Mouse (Mus musculus) midbrain, embryonic 12.5 days (tissue): ENCODE measurements around the gene Gria2. TPM values are rescaled to one million over a fixed set of nuclear protein-coding genes. Genes with fewer than 3 reads are reported as not detected.

Source experiments
- ATAC-seq: fragments of 200-750 bp; cut with Nextera tagmentation; 2 replicates; pipeline ENCODE4 v1.8.0; 2017; ENCODE audit warnings: low read depth, moderate TSS enrichment, moderate library complexity; ENCODE audit not compliant: low FRiP score
- H3K27ac ChIP-seq: fragments of 300-500 bp; sonication (generic); replicated peaks from 2 replicates; pipeline ENCODE4 v1.5.1; 2016; ENCODE audit warnings: mild to moderate bottlenecking
- H3K27me3 ChIP-seq: fragments of 300-500 bp; sonication (generic); 2 replicates; pipeline ENCODE4 v1.6.1; 2016; ENCODE audit warnings: mild to moderate bottlenecking
- H3K36me3 ChIP-seq: fragments of 300-500 bp; sonication (generic); 2 replicates; pipeline ENCODE4 v1.6.1; 2016
- H3K4me1 ChIP-seq: fragments of 300-500 bp; sonication (generic); 2 replicates; pipeline ENCODE4 v1.6.1; 2016
- H3K4me2 ChIP-seq: fragments of 300-500 bp; sonication (generic); replicated peaks from 2 replicates; pipeline ENCODE4 v1.6.1; 2016; ENCODE audit warnings: mild to moderate bottlenecking, moderate library complexity
- H3K4me3 ChIP-seq: fragments of 300-500 bp; sonication (generic); 2 replicates; pipeline ENCODE4 v1.5.1; 2016; ENCODE audit warnings: mild to moderate bottlenecking
- H3K9ac ChIP-seq: fragments of 300-500 bp; sonication (generic); replicated peaks from 2 replicates; pipeline ENCODE4 v1.6.1; 2016; ENCODE audit warnings: mild to moderate bottlenecking, moderate library complexity
- H3K9me3 ChIP-seq: fragments of 300-500 bp; sonication (generic); 2 replicates; pipeline ENCODE4 v1.6.1; 2016; ENCODE audit warnings: mild to moderate bottlenecking
- WGBS: fragments of 180-500 bp; shearing (Covaris S2); methylation state at CpG from one replicate; pipeline ENCODE4 v1.1.7; 2016; 5-methylcytosine and 5-hydroxymethylcytosine counted together
- polyA plus RNA-seq: library from polyadenylated mRNA; unstranded; fragments of >200 nt; fragmentation: Nextera tagmentation; extraction: Ambion mirVana; gene quantifications from 2 replicates; pipeline ENCODE4 v1.2.1, GENCODE M21; 2016

Gene Gria2
- polyA plus RNA-seq, 1 experiment from 2014 or later, result 37.5 TPM

- no peak overlapping the region for H3K27ac ChIP-seq
- H3K27me3 ChIP-seq, result no peaks in the 10 kb centered on the region
- no peak for ATAC-seq
- no peak overlapping the region for H3K4me3 ChIP-seq
- H3K4me2 ChIP-seq, result no peak overlapping the region
- no peaks in the 10 kb centered on the region for H3K36me3 ChIP-seq
- H3K9me3 ChIP-seq, result no peaks in the 10 kb centered on the region
- no peak overlapping the region for H3K9ac ChIP-seq
- no peaks in the 10 kb centered on the region for H3K4me1 ChIP-seq
- 92% methylated on average over 4 of the region's 4 CpGs for WGBS
Observed at GRCm38 (mm10) chr3:80773232-80773631, 29.4 kb downstream of the Gria2 start.

- WGBS, result 84% methylated on average over 5 of the region's 5 CpGs
- Histone ChIP-seq H3K27me3 (no peaks in the 10 kb centered on the region), H3K4me3 (no peak overlapping the region), H3K4me2 (no peak overlapping the region), H3K4me1 (no peaks in the 10 kb centered on the region), H3K9me3 (no peaks in the 10 kb centered on the region), H3K27ac (no peak overlapping the region), H3K36me3 (no peaks in the 10 kb centered on the region), H3K9ac (no peak overlapping the region)
- ATAC-seq, result no peak
Observed at GRCm38 (mm10) chr3:80769506-80770235, 33.0 kb downstream of the Gria2 start.

DNA sequence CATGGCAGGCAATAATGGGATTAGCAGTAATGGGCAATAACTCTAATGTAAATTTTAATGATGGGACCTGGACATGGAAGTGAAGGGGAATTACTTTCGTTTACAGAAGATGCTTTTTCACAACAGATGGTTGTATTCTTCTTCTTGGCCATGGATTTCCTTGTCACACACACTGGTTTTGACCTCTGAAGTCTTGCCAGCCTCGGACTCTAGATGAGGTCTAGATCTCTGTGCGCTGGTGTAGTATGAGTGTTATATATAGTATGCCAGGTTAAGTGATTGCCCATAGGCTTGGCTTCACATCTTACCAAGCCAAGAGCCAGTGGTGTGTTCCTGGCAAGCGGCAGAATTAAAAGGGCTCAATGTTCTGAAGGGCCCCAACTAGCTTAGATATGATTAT, 43.7 kb downstream of the Gria2 start:
- Histone ChIP-seq H3K4me3 (no peak overlapping the region), H3K4me1 (no peaks in the 10 kb centered on the region), H3K27ac (no peak overlapping the region), H3K9ac (no peak overlapping the region), H3K4me2 (no peak overlapping the region), H3K9me3 (no peaks in the 10 kb centered on the region), H3K36me3 (no peaks in the 10 kb centered on the region), H3K27me3 (no peaks in the 10 kb centered on the region)
- no peak for ATAC-seq
- WGBS, result 87% methylated on average over 4 of the region's 4 CpGs

DNA sequence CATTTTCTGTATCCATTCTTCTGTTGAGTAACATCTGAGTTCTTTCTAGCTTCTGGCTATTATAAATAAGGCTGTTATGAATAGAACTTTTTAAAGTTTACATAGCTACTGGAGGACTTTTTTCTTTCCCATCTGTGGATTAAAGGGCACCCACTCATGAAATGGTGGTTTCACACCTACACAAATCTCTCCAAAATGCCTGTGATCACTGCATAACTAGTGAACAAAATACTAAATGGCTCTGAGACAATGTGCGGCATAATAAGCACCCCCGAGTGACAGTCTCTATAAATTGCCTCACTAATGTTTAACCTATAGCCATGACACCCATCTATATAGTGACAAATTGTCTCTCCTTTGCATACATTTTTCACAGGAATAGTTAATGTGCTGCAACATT, 44.3 kb downstream of the Gria2 start:
- H3K27ac ChIP-seq, result no peak overlapping the region
- H3K4me2 ChIP-seq, result no peak overlapping the region
- no peak overlapping the region for H3K9ac ChIP-seq
- 87% methylated on average over 2 of the region's 2 CpGs for WGBS
- no peaks in the 10 kb centered on the region for H3K27me3 ChIP-seq
- no peaks in the 10 kb centered on the region for H3K9me3 ChIP-seq
- H3K4me3 ChIP-seq, result no peak overlapping the region
- no peaks in the 10 kb centered on the region for H3K4me1 ChIP-seq
- no peak for ATAC-seq
- no peaks in the 10 kb centered on the region for H3K36me3 ChIP-seq

DNA sequence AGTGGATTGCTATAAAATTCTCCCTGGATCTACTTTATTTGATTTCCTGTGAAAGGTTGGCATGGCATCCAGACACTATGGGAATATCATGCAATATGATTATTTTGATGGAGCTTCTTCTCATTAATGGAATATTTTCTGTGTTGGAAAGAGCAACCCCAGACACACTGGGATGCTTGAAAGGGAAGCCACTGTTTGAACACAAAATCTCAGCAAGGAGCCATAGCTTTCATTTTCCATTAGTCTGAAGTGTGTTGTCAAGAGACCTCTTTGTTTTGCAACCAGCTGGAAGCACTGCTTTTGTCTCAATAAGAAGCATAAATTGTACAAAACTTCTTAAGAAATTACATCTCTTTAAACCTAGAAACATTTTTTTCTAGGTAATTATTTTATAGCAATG, 51.8 kb downstream of the Gria2 start:
- no peaks in the 10 kb centered on the region for H3K4me1 ChIP-seq
- H3K4me2 ChIP-seq, result no peak overlapping the region
- no peak overlapping the region for H3K9ac ChIP-seq
- no peak overlapping the region for H3K4me3 ChIP-seq
- H3K36me3 ChIP-seq, result no peaks in the 10 kb centered on the region
- H3K9me3 ChIP-seq, result no peaks in the 10 kb centered on the region
- no peak for ATAC-seq
- no peaks in the 10 kb centered on the region for H3K27me3 ChIP-seq
- no peak overlapping the region for H3K27ac ChIP-seq

DNA sequence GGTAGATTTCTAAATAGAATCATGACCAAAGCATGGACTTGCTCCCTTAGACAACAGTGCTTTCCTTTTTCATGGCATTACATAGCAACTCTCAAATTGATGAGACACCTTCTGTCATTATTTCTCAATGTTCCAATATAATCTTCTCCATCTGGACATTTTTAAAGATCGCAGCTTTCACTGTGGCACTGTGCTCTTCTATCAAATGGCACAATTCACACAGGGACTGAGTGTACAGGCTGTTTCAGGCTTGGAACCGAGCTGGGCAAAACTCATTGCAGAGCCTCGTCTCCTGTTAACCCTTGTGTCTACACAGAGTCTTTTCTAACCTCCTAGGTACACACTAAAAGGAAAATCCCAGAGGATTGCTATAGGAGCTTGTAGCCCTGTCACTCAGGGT, 77.4 kb downstream of the Gria2 start:
- Histone ChIP-seq H3K4me1 (no peaks in the 10 kb centered on the region), H3K4me2 (no peak overlapping the region), H3K9ac (no peak overlapping the region), H3K36me3 (no peaks in the 10 kb centered on the region), H3K9me3 (no peaks in the 10 kb centered on the region), H3K27me3 (no peaks in the 10 kb centered on the region), H3K4me3 (no peak overlapping the region), H3K27ac (no peak overlapping the region)
- 68% methylated on average over 3 of the region's 3 CpGs for WGBS
- no peak for ATAC-seq

DNA sequence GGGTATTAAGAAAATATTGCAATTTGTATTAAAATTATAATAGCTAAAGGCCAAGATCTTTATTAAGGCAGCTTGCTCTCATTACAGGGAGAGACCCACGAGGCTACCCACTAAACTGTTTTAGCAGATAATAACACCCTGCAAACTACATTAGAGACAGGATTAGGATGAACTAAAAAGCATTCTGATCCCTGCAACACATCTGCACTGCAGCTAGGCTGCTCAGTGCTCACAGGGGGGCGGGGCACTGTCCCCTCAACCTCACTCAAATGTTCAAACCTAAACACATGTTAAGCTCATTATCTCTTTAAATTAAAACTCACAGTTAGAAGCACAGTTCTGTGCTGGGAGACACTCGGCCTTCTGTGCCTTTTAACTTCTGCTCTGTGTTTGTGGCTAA, 89.5 kb downstream of the Gria2 start:
- no peaks in the 10 kb centered on the region for H3K27me3 ChIP-seq
- H3K4me2 ChIP-seq, result no peak overlapping the region
- peaks cover 4% of the 10 kb centered on the region; the same call in 1 of the 2 replicates for H3K4me1 ChIP-seq
- peak; percentile 47; the same call in 1 of the 2 replicates for ATAC-seq
- no peak overlapping the region for H3K4me3 ChIP-seq
- H3K9ac ChIP-seq, result no peak overlapping the region
- no peak overlapping the region for H3K27ac ChIP-seq
- H3K36me3 ChIP-seq, result no peaks in the 10 kb centered on the region; the same call in 1 of the 2 replicates
- no peaks in the 10 kb centered on the region for H3K9me3 ChIP-seq
- WGBS, result 25% methylated on average over 3 of the region's 3 CpGs

- H3K27ac ChIP-seq, result no peak overlapping the region
- H3K4me1 ChIP-seq, result peaks cover 4% of the 10 kb centered on the region; the same call in 1 of the 2 replicates
- H3K4me3 ChIP-seq, result no peak overlapping the region
- no peaks in the 10 kb centered on the region for H3K9me3 ChIP-seq
- no peak overlapping the region for H3K4me2 ChIP-seq
- no peak overlapping the region for H3K9ac ChIP-seq
- no peak for ATAC-seq
- no peaks in the 10 kb centered on the region; the same call in 1 of the 2 replicates for H3K36me3 ChIP-seq
- no peaks in the 10 kb centered on the region for H3K27me3 ChIP-seq
Observed at GRCm38 (mm10) chr3:80708992-80709391, 93.6 kb downstream of the Gria2 start.

DNA sequence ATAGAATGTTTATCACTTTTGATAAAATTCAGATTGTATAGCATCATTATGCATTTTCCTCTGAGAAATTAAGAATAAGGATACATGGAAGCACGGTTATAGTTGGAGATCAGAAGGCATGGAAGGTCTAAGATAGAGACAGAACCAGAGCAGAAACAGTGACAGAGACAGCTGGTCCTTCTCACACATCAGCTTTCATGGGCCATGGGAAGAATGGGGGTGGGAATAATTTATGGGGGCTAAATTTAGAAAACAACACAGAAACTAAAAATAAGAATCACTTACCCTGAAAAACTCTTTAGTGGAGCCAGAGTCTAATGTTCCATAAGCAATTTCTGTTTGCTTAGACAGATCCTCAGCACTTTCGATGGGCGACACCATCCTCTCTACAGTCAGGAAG, 100.5 kb downstream of the Gria2 start:
- Histone ChIP-seq H3K27ac (no peak overlapping the region), H3K4me1 (no peaks in the 10 kb centered on the region), H3K4me2 (no peak overlapping the region), H3K9ac (no peak overlapping the region), H3K9me3 (no peaks in the 10 kb centered on the region), H3K4me3 (no peak overlapping the region), H3K27me3 (no peaks in the 10 kb centered on the region), H3K36me3 (no peaks in the 10 kb centered on the region)
- ATAC-seq, result no peak
- WGBS, result 92% methylated on average over 3 of the region's 3 CpGs

DNA sequence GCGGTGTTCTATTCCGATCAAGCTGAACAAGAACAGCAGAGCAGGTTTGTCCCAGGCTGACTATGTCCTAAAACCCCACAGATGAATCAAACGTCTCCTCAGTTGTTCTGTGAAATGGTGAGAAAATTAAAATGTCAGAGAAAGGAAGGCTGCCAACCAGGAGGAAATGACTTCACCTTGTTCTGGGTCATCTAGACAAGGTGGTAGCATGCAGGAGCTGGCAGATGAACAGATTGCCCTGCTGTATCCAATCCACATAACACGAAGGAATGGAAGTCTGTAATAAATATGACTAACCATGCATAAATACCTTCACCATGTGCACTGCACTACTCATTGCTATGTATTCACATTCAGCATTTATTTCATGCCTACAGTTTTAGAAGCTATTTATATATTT, 105.1 kb downstream of the Gria2 start:
- no peak overlapping the region for H3K4me3 ChIP-seq
- 85% methylated on average over 4 of the region's 4 CpGs for WGBS
- H3K36me3 ChIP-seq, result no peaks in the 10 kb centered on the region
- no peaks in the 10 kb centered on the region for H3K27me3 ChIP-seq
- H3K27ac ChIP-seq, result no peak overlapping the region
- no peak overlapping the region for H3K4me2 ChIP-seq
- no peak for ATAC-seq
- no peak overlapping the region for H3K9ac ChIP-seq
- H3K9me3 ChIP-seq, result no peaks in the 10 kb centered on the region
- H3K4me1 ChIP-seq, result no peaks in the 10 kb centered on the region

DNA sequence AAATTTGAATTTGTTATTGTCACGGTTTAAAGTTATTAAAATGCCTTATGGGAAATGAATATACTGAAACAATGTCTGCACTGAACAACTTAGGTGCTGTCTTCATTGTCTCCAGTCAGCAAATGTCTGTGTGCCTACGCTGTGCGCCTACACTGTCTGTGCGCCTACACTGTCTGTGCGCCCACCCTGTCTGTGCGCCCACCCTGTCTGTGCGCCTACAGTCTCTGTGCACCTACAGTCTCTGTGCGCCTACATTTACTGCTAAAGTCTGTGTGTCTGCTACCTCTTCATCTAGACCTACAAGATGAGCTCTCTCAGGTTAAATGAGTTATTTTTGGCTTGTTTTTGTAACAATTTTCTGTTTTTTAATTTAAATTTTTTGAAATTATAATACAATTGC, 107.7 kb downstream of the Gria2 start:
- Histone ChIP-seq H3K27me3 (peaks cover 3% of the 10 kb centered on the region; the same call in 1 of the 2 replicates), H3K36me3 (no peaks in the 10 kb centered on the region), H3K4me1 (no peaks in the 10 kb centered on the region), H3K4me3 (no peak overlapping the region), H3K4me2 (no peak overlapping the region), H3K9me3 (no peaks in the 10 kb centered on the region), H3K9ac (no peak overlapping the region), H3K27ac (no peak overlapping the region)
- 0 out of 2 replicates have a peak, but pooled peaks have one; percentile 66 for ATAC-seq
- WGBS, result 99% methylated on average over 8 of the region's 8 CpGs

GRCm38 (mm10) chr3:80665105-80665504, 137.5 kb downstream of the Gria2 start:
- no peak for ATAC-seq
- Histone ChIP-seq H3K27ac (no peak overlapping the region), H3K4me3 (no peak overlapping the region), H3K9ac (no peak overlapping the region), H3K4me2 (no peak overlapping the region), H3K27me3 (no peaks in the 10 kb centered on the region), H3K36me3 (no peaks in the 10 kb centered on the region), H3K9me3 (no peaks in the 10 kb centered on the region), H3K4me1 (no peaks in the 10 kb centered on the region)
- 73% methylated on average over 5 of the region's 5 CpGs for WGBS

DNA sequence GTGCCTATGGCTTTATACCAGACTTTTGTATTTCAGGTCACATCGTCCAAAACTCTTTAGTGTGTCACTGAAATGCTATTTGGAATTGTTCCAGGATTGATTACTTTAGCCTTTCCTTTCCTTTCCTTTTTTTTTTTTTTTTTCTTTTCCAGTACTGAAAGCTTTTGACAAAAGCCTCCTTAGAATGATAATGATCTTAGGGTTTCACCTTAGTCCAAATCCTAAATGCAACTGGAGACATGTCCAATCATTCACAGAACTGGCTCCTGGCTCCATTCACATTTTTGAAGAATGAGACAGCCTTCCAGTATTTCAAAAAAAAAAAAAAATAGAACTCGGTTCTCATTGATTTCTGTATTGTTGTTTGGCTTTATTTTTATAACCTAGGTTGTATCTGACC, 139.3 kb downstream of the Gria2 start:
- Histone ChIP-seq H3K9ac (no peak overlapping the region), H3K36me3 (no peaks in the 10 kb centered on the region), H3K27ac (no peak overlapping the region), H3K27me3 (no peaks in the 10 kb centered on the region), H3K4me3 (no peak overlapping the region), H3K9me3 (no peaks in the 10 kb centered on the region), H3K4me1 (no peaks in the 10 kb centered on the region), H3K4me2 (no peak overlapping the region)
- WGBS, result 80% methylated on average over 2 of the region's 2 CpGs
- ATAC-seq, result no peak
